In genomic region chr2:160627207-160628025, GRCm38 (mm10) we compare ENCODE assay signal across 20 mouse cellular contexts. TPM values are rescaled to one million over a fixed set of nuclear protein-coding genes. Genes with fewer than 3 reads are reported as not detected.
DNase-seq lines count a peak whose midpoint lies in the region; ATAC-seq and TF ChIP-seq lines count a peak whose summit lies in the region.
"Had no signal": no experiment of that assay in that cellular context is flagged by ENCODE, and none has a peak within 500 bp of the region (broad histone marks: within the 10 kb centered on the region; RNA-seq: fewer than 3 reads in every experiment).

No protein-coding gene starts in this region.

- H3K4me1 ChIP-seq in midbrain, embryonic 11.5 days (ENCODE audit: control insufficient read depth, insufficient read depth, low read length), result no peaks in the 10 kb centered on the region
- H3K4me1 ChIP-seq in midbrain, postnatal 0 days (ENCODE audit: insufficient read depth, low read length), result no peaks in the 10 kb centered on the region
- H3K4me1 ChIP-seq in kidney, embryonic 16.5 days (ENCODE audit: insufficient read depth, low read length), result no peaks in the 10 kb centered on the region
- H3K4me1 ChIP-seq: embryonic facial prominence, embryonic 12.5 days had no signal

- H3K9me3 ChIP-seq in midbrain, embryonic 11.5 days (ENCODE audit: control insufficient read depth, low read length), result no peaks in the 10 kb centered on the region
- no peaks in the 10 kb centered on the region for H3K9me3 ChIP-seq in midbrain, postnatal 0 days (ENCODE audit: low read length)
- H3K9me3 ChIP-seq in kidney, embryonic 16.5 days (ENCODE audit: low read length), result peaks cover 9% of the 10 kb centered on the region; the same call in 1 of the 2 replicates
- H3K9me3 ChIP-seq: embryonic facial prominence, embryonic 12.5 days had no signal

- peak; percentile 92 for DNase-seq in heart, adult 11 months
- no peak for DNase-seq in heart, postnatal 36 days
- peak; percentile 67 for DNase-seq in midbrain, embryonic 11.5 days (ENCODE audit: low spot score, missing footprints)
- no peak for DNase-seq in midbrain, postnatal 0 days (ENCODE audit: low spot score)
- peak; percentile 29 to 30 for DNase-seq in monocyte, adult 2 months (ENCODE audit: low read depth in 1 of 2, low spot score in 2 of 2)
- DNase-seq in cerebellum, adult 11 months, result no peak
- DNase-seq in layer of hippocampus, adult 2 months (ENCODE audit: low spot score in 2 of 2), result no peak
- DNase-seq: adrenal gland, adult 8-10 months; cerebellum, adult 2 months; forebrain, postnatal 0 days; heart, postnatal 14 days; kidney, postnatal 14 days; liver; lung, embryonic 14.5 days; thymus, postnatal 25 days had no signal

- no peak overlapping the region for H3K27ac ChIP-seq in midbrain, embryonic 11.5 days (ENCODE audit: low read depth, low read length)
- no peak overlapping the region for H3K27ac ChIP-seq in midbrain, postnatal 0 days (ENCODE audit: low read depth, low read length)
- no peak overlapping the region for H3K27ac ChIP-seq in layer of hippocampus, adult 2 months
- no peak overlapping the region for H3K27ac ChIP-seq in kidney, embryonic 16.5 days (ENCODE audit: low read length)
- H3K27ac ChIP-seq: embryonic facial prominence, embryonic 12.5 days had no signal

- H3K9ac ChIP-seq in midbrain, embryonic 11.5 days (ENCODE audit: low read length), result no peak overlapping the region
- H3K9ac ChIP-seq in midbrain, postnatal 0 days (replicated peaks; ENCODE audit: low read length, poor library complexity, severe bottlenecking), result no peak overlapping the region
- H3K9ac ChIP-seq in kidney, embryonic 16.5 days (replicated peaks; ENCODE audit: low read length), result no peak overlapping the region
- H3K9ac ChIP-seq: embryonic facial prominence, embryonic 12.5 days; forebrain, postnatal 0 days; lung, embryonic 14.5 days had no signal

- no peak overlapping the region for H3K4me2 ChIP-seq in midbrain, embryonic 11.5 days
- H3K4me2 ChIP-seq in midbrain, postnatal 0 days (ENCODE audit: low read depth, low read length, poor library complexity, severe bottlenecking), result no peak overlapping the region
- no peak overlapping the region for H3K4me2 ChIP-seq in kidney, embryonic 16.5 days (replicated peaks; ENCODE audit: low read depth, low read length)
- H3K4me2 ChIP-seq: embryonic facial prominence, embryonic 12.5 days; heart, embryonic 11.5 days; lung, embryonic 14.5 days had no signal

- no peak for TF ChIP-seq CTCF in midbrain, postnatal 0 days (IDR thresholded peaks at IDR 0.05)
- no peak for TF ChIP-seq CTCF in layer of hippocampus, adult 2 months (conservative IDR thresholded peaks at IDR 0.05)

- intact Hi-C loops in heart, postnatal 36 days (cut with DNase I), result no loop called here

- H3K27me3 ChIP-seq in midbrain, embryonic 11.5 days (ENCODE audit: control insufficient read depth, insufficient read depth, low read length), result no peaks in the 10 kb centered on the region
- H3K27me3 ChIP-seq in midbrain, postnatal 0 days (ENCODE audit: insufficient read depth, low read length), result no peaks in the 10 kb centered on the region
- H3K27me3 ChIP-seq in kidney, embryonic 16.5 days (ENCODE audit: insufficient read depth, low read length), result no peaks in the 10 kb centered on the region
- H3K27me3 ChIP-seq: embryonic facial prominence, embryonic 12.5 days had no signal

- H3K36me3 ChIP-seq in midbrain, embryonic 11.5 days (ENCODE audit: control insufficient read depth, insufficient read depth, low read length), result no peaks in the 10 kb centered on the region
- no peaks in the 10 kb centered on the region for H3K36me3 ChIP-seq in midbrain, postnatal 0 days (ENCODE audit: insufficient read depth, low read length)
- no peaks in the 10 kb centered on the region for H3K36me3 ChIP-seq in kidney, embryonic 16.5 days (ENCODE audit: insufficient read depth, low read length)
- H3K36me3 ChIP-seq: embryonic facial prominence, embryonic 12.5 days had no signal

- 90% methylated on average over 11 of the region's 11 CpGs for WGBS in midbrain, embryonic 11.5 days
- 93% methylated on average over 11 of the region's 11 CpGs for WGBS in midbrain, postnatal 0 days
- WGBS in kidney, embryonic 16.5 days, result 82% methylated on average over 11 of the region's 11 CpGs

- no peak for ATAC-seq in midbrain, embryonic 11.5 days (ENCODE audit: low FRiP score)
- no peak for ATAC-seq in midbrain, postnatal 0 days (ENCODE audit: low FRiP score)
- no peak for ATAC-seq in kidney, embryonic 16.5 days (ENCODE audit: low FRiP score, low TSS enrichment)
- ATAC-seq: forebrain, postnatal 0 days; hindbrain, embryonic 16.5 days; intestine, postnatal 0 days had no signal

- no peak overlapping the region for H3K4me3 ChIP-seq in midbrain, embryonic 11.5 days (ENCODE audit: low read depth, low read length)
- H3K4me3 ChIP-seq in midbrain, postnatal 0 days (ENCODE audit: low read depth, low read length), result no peak overlapping the region
- H3K4me3 ChIP-seq in layer of hippocampus, adult 2 months, result no peak overlapping the region
- no peak overlapping the region for H3K4me3 ChIP-seq in kidney, embryonic 16.5 days (ENCODE audit: low read length)
- H3K4me3 ChIP-seq: embryonic facial prominence, embryonic 12.5 days had no signal

RNA-seq across cellular contexts. Expression of gene Top1, which starts 18.3 kb away (rescaled TPM):
- 10 to 100 TPM; 46.9 to 50.5 TPM for total RNA-seq in heart, postnatal 36 days (2021)
- 114 and 122 TPM in 2 replicates for polyA plus RNA-seq in midbrain, embryonic 11.5 days (2014; fragmentation: Nextera tagmentation; extraction: Ambion mirVana)
- total RNA-seq in midbrain, postnatal 0 days (2014; rRNA removed), result 31.1 and 51.0 TPM in 2 replicates
- 43.3 and 52.2 TPM in 2 replicates for polyA plus RNA-seq in midbrain, postnatal 0 days (2015; fragmentation: Nextera tagmentation; extraction: Ambion mirVana)
- total RNA-seq in layer of hippocampus, adult 2 months (2021), result 10 to 100 TPM; 79.4 to 83.9 TPM
- polyA plus RNA-seq in kidney, embryonic 16.5 days (2015; fragmentation: Nextera tagmentation; extraction: Ambion mirVana), result 67.7 and 89.9 TPM in 2 replicates

Comparison
In these comparisons a context has a peak if more than half of its experiments do, and no peak if none do; other contexts are left out.
1. DNase-seq: peak in heart, adult 11 months (single experiment), midbrain, embryonic 11.5 days (single experiment) and monocyte, adult 2 months (2 of 2); none in heart, postnatal 36 days (0 of 2), midbrain, postnatal 0 days (single experiment), cerebellum, adult 11 months (single experiment) and layer of hippocampus, adult 2 months (0 of 2).